Mouse (Mus musculus) MEL (cell line): ENCODE results near the gene Tpmt. TPM values are rescaled to one million over a fixed set of nuclear protein-coding genes. Genes with fewer than 3 reads are reported as not detected.

Source experiments
- DNase-seq: peaks from one replicate; pipeline ENCODE4 v3.0.0; 2011; ENCODE audit warnings: low read depth, low spot score
- H3K27ac ChIP-seq: 2 replicates; pipeline ENCODE4 v1.5.1; 2012; ENCODE audit warnings: low read depth, mild to moderate bottlenecking, control low read depth, low read length, moderate library complexity; ENCODE audit not compliant: control insufficient read depth
- H3K27me3 ChIP-seq, 2 experiments: fragments of 150-350 bp in 1 of 2; sonication (generic) in 1 of 2; 2 replicates each; pipeline ENCODE4 v1.6.1; 2012; ENCODE audit warnings: low read length in 2 of 2, mild to moderate bottlenecking in 2 of 2, improper control_type of control experiment in 1 of 2, moderate library complexity in 1 of 2; ENCODE audit not compliant: insufficient read depth in 2 of 2, control insufficient read depth in 1 of 2
- H3K36me3 ChIP-seq, 2 experiments: 2 replicates each; pipeline ENCODE4 v1.6.1; 2012 to 2014; ENCODE audit warnings: low read length in 2 of 2, improper control_type of control experiment in 1 of 2, inconsistent platforms in 1 of 2, mild to moderate bottlenecking in 1 of 2; ENCODE audit not compliant: insufficient read depth in 2 of 2, control insufficient read depth in 1 of 2
- H3K4me1 ChIP-seq, 2 experiments: fragments of 150-350 bp in 1 of 2; sonication (generic) in 1 of 2; 2 replicates each; pipeline ENCODE4 v1.6.1; 2012; ENCODE audit warnings: low read length in 2 of 2, improper control_type of control experiment in 1 of 2, mild to moderate bottlenecking in 1 of 2; ENCODE audit not compliant: insufficient read depth in 2 of 2, control insufficient read depth in 1 of 2
- H3K4me3 ChIP-seq, 2 experiments: fragments of 150-350 bp in 1 of 2; sonication (generic) in 1 of 2; 2 replicates each; pipeline ENCODE4 v1.5.1; 2012; ENCODE audit warnings: low read depth in 2 of 2, low read length in 2 of 2, mild to moderate bottlenecking in 2 of 2, moderate library complexity in 2 of 2, control low read depth in 1 of 2, improper control_type of control experiment in 1 of 2; ENCODE audit not compliant: control insufficient read depth in 1 of 2, insufficient read depth in 1 of 2
- H3K79me2 ChIP-seq: 2 replicates; pipeline ENCODE4 v1.6.1; 2012; ENCODE audit warnings: mild to moderate bottlenecking, low read length, moderate library complexity; ENCODE audit not compliant: control insufficient read depth, poor library complexity, insufficient read depth
- H3K9ac ChIP-seq: 2 replicates; pipeline ENCODE4 v1.6.1; 2012; ENCODE audit warnings: low read depth, mild to moderate bottlenecking, control low read depth, low read length, moderate library complexity; ENCODE audit not compliant: control insufficient read depth, poor library complexity, severe bottlenecking
- H3K9me3 ChIP-seq: fragments of 150-350 bp; sonication (generic); replicated peaks from 2 replicates; pipeline ENCODE4 v1.6.1; 2012; ENCODE audit warnings: mild to moderate bottlenecking, low read length, improper control_type of control experiment, moderate library complexity; ENCODE audit not compliant: insufficient read depth
- BHLHE40 ChIP-seq: IDR thresholded peaks from 2 replicates; pipeline ENCODE4 v1.6.1; 2012; ENCODE audit warnings: low read depth, mild to moderate bottlenecking, inconsistent platforms, low read length, improper control_type of control experiment, borderline replicate concordance
- CHD2 ChIP-seq: IDR thresholded peaks from 2 replicates; pipeline ENCODE4 v1.6.1; 2011; ENCODE audit warnings: low read length, improper control_type of control experiment
- EP300 ChIP-seq, 2 experiments: IDR thresholded peaks; 2 replicates each; pipeline ENCODE4 v1.6.1; 2011; ENCODE audit warnings: improper control_type of control experiment in 2 of 2, low read length in 2 of 2, low read depth in 1 of 2, mild to moderate bottlenecking in 1 of 2
- ETS1 ChIP-seq: IDR thresholded peaks from 2 replicates; pipeline ENCODE4 v1.6.1; 2012; ENCODE audit warnings: low read depth, mild to moderate bottlenecking, inconsistent platforms, low read length, improper control_type of control experiment, moderate library complexity
- GABPA ChIP-seq: IDR thresholded peaks from 2 replicates; pipeline ENCODE4 v1.6.1; 2012; ENCODE audit warnings: low read depth, mild to moderate bottlenecking, inconsistent platforms, low read length, improper control_type of control experiment, moderate library complexity
- GATA1 ChIP-seq: IDR thresholded peaks from 2 replicates; pipeline ENCODE4 v1.6.1; 2011; ENCODE audit warnings: low read depth, low read length, improper control_type of control experiment
- HCFC1 ChIP-seq: IDR thresholded peaks from 2 replicates; pipeline ENCODE4 v1.6.1; 2012; ENCODE audit warnings: low read depth, mild to moderate bottlenecking, inconsistent platforms, low read length, improper control_type of control experiment, moderate library complexity
- KAT2A ChIP-seq: conservative IDR thresholded peaks from 2 replicates; pipeline ENCODE4 v1.6.1; 2012; ENCODE audit warnings: low read depth, low read length, improper control_type of control experiment, inconsistent platforms
- MAX ChIP-seq: IDR thresholded peaks from 2 replicates; pipeline ENCODE4 v1.6.1; 2011; ENCODE audit warnings: low read length, improper control_type of control experiment
- MAZ ChIP-seq: IDR thresholded peaks from 2 replicates; pipeline ENCODE4 v1.6.1; 2012; ENCODE audit warnings: low read depth, mild to moderate bottlenecking, inconsistent platforms, low read length, improper control_type of control experiment
- MEF2A ChIP-seq: IDR thresholded peaks from 2 replicates; pipeline ENCODE4 v1.6.1; 2014; ENCODE audit warnings: low read depth, mild to moderate bottlenecking, inconsistent platforms, low read length, improper control_type of control experiment; ENCODE audit not compliant: poor library complexity, insufficient replicate concordance, severe bottlenecking; ENCODE audit errors: extremely low read depth
- MXI1 ChIP-seq: IDR thresholded peaks from 2 replicates; pipeline ENCODE4 v1.6.1; 2011; ENCODE audit warnings: mild to moderate bottlenecking, low read depth, low read length, improper control_type of control experiment
- MYB ChIP-seq: IDR thresholded peaks from 2 replicates; pipeline ENCODE4 v1.6.1; 2011; ENCODE audit warnings: mild to moderate bottlenecking, low read depth, low read length, improper control_type of control experiment
- NRF1 ChIP-seq: IDR thresholded peaks from 2 replicates; pipeline ENCODE4 v1.6.1; 2014; ENCODE audit warnings: low read depth, mild to moderate bottlenecking, inconsistent platforms, low read length, improper control_type of control experiment, moderate library complexity; ENCODE audit not compliant: poor library complexity, insufficient read depth, severe bottlenecking
- POLR2A ChIP-seq, 2 experiments: IDR thresholded peaks; 2 replicates each; pipeline ENCODE4 v1.6.1; 2011 to 2012; ENCODE audit warnings: low read length in 2 of 2, mild to moderate bottlenecking in 2 of 2, control low read depth in 1 of 2, improper control_type of control experiment in 1 of 2, low read depth in 1 of 2, moderate library complexity in 1 of 2; ENCODE audit not compliant: control insufficient read depth in 1 of 2, insufficient read depth in 1 of 2, poor library complexity in 1 of 2
- POLR2AphosphoS5 ChIP-seq: IDR thresholded peaks from 2 replicates; pipeline ENCODE4 v1.6.1; 2012; ENCODE audit warnings: low read depth, borderline replicate concordance, mild to moderate bottlenecking, inconsistent platforms, low read length, moderate library complexity, mixed read lengths
- RAD21 ChIP-seq: IDR thresholded peaks from 2 replicates; pipeline ENCODE4 v1.6.1; 2011; ENCODE audit warnings: mild to moderate bottlenecking, low read depth, low read length, improper control_type of control experiment
- SIN3A ChIP-seq: IDR thresholded peaks from 2 replicates; pipeline ENCODE4 v1.6.1; 2012; ENCODE audit warnings: low read length, improper control_type of control experiment, inconsistent platforms
- SMC3 ChIP-seq: IDR thresholded peaks from 2 replicates; pipeline ENCODE4 v1.6.1; 2011; ENCODE audit warnings: low read depth, low read length, improper control_type of control experiment
- TAL1 ChIP-seq: IDR thresholded peaks from 2 replicates; pipeline ENCODE4 v1.6.1; 2012; ENCODE audit warnings: mild to moderate bottlenecking, inconsistent platforms, low read length, moderate library complexity, mixed read lengths
- TBP ChIP-seq: IDR thresholded peaks from 2 replicates; pipeline ENCODE4 v1.8.0; 2011; ENCODE audit warnings: low read depth, low read length, improper control_type of control experiment
- TCF12 ChIP-seq: IDR thresholded peaks from 2 replicates; pipeline ENCODE4 v1.6.1; 2014; ENCODE audit warnings: low read depth, mild to moderate bottlenecking, inconsistent platforms, low read length, improper control_type of control experiment, moderate library complexity
- USF1 ChIP-seq: IDR thresholded peaks from 2 replicates; pipeline ENCODE4 v1.6.1; 2014; ENCODE audit warnings: low read depth, mild to moderate bottlenecking, inconsistent platforms, low read length, improper control_type of control experiment, moderate library complexity
- USF2 ChIP-seq, 2 experiments: IDR thresholded peaks; 2 replicates each; pipeline ENCODE4 v1.6.1; 2011 to 2012; ENCODE audit warnings: improper control_type of control experiment in 2 of 2, low read length in 2 of 2, borderline replicate concordance in 1 of 2, inconsistent platforms in 1 of 2, low read depth in 1 of 2, mild to moderate bottlenecking in 1 of 2; ENCODE audit not compliant: insufficient read depth in 1 of 2
- ZMIZ1 ChIP-seq: IDR thresholded peaks from 2 replicates; pipeline ENCODE4 v1.6.1; 2012; ENCODE audit warnings: low read depth, mild to moderate bottlenecking, inconsistent platforms, low read length, improper control_type of control experiment, moderate library complexity
- ZNF384 ChIP-seq: IDR thresholded peaks from 2 replicates; pipeline ENCODE4 v1.6.1; 2012; ENCODE audit warnings: low read depth, mild to moderate bottlenecking, inconsistent platforms, low read length, improper control_type of control experiment
- polyA plus RNA-seq, 2 experiments: library from polyadenylated mRNA; stranded (reverse) in 1 of 2; unstranded in 1 of 2; fragments of >175 nt in 1 of 2; fragments of >200 nt in 1 of 2; gene quantifications; 2 replicates each; pipeline versions ENCODE4 v1.2.1 to v1.2.4; 2012; ENCODE audit warnings: low replicate concordance in 2 of 2, low read depth in 1 of 2; ENCODE audit not compliant: insufficient read length in 2 of 2, insufficient read depth in 1 of 2, missing spikeins in 1 of 2
- total RNA-seq: library from RNA; depleted of rRNA; stranded (reverse); fragments of 300-350 nt; gene quantifications from 2 replicates; pipeline ENCODE4 v1.2.3, GENCODE M21; 2012

The Tpmt gene
- total and polyA plus RNA-seq, 3 experiments: 2.5 to 3.9 TPM; not detected in 1

GRCm38 (mm10) chr13:47063985-47064760 lies 19.6 kb upstream of the Tpmt start:
- DNase-seq: no peak
- H3K27me3 ChIP-seq: no peaks in the 10 kb centered on the region
- no peaks in the 10 kb centered on the region for H3K79me2 ChIP-seq
- H3K9me3 ChIP-seq: no peaks in the 10 kb centered on the region
- no peak overlapping the region for H3K9ac ChIP-seq
- H3K36me3 ChIP-seq: no peaks in the 10 kb centered on the region; a peak in 1 of 4 replicates
- no peak for TF ChIP-seq TBP
- no peak for TF ChIP-seq EP300 (IDR thresholded peaks at IDR 0.05; ENCODE audit: low read depth in 1 of 2, low read length in 2 of 2)
- no peak for TF ChIP-seq NRF1
- no peak for TF ChIP-seq MYB
- TF ChIP-seq BHLHE40: no peak
- TF ChIP-seq MAZ: no peak
- TF ChIP-seq MAX: no peak
- no peak for TF ChIP-seq GABPA
- TF ChIP-seq POLR2A (IDR thresholded peaks at IDR 0.05; ENCODE audit: control insufficient read depth in 1 of 2, insufficient read depth in 1 of 2, low read depth in 1 of 2, low read length in 2 of 2, poor library complexity in 1 of 2): no peak
- no peak for TF ChIP-seq USF1
- no peak for TF ChIP-seq RAD21
- TF ChIP-seq TCF12: no peak
- no peak for TF ChIP-seq MEF2A
- no peak for TF ChIP-seq ZMIZ1
- TF ChIP-seq GATA1: no peak
- H3K27ac ChIP-seq: no peak overlapping the region
- no peaks in the 10 kb centered on the region for H3K4me1 ChIP-seq
- no peak overlapping the region for H3K4me3 ChIP-seq

GRCm38 (mm10) chr13:47062756-47063155 lies 18.2 kb upstream of the Tpmt start:
- H3K36me3 ChIP-seq: no peaks in the 10 kb centered on the region; a peak in 1 of 4 replicates
- no peaks in the 10 kb centered on the region for H3K79me2 ChIP-seq
- H3K9me3 ChIP-seq: no peaks in the 10 kb centered on the region
- no peak for TF ChIP-seq USF2 (IDR thresholded peaks at IDR 0.05; ENCODE audit: borderline replicate concordance in 1 of 2, insufficient read depth in 1 of 2, low read depth in 1 of 2, low read length in 2 of 2)
- no peak for TF ChIP-seq HCFC1
- no peak for TF ChIP-seq KAT2A
- TF ChIP-seq SIN3A: no peak
- no peak for TF ChIP-seq TCF12
- no peak for TF ChIP-seq ZNF384
- no peak for TF ChIP-seq SMC3
- TF ChIP-seq POLR2AphosphoS5: no peak
- no peak for TF ChIP-seq GABPA
- TF ChIP-seq MXI1: no peak
- TF ChIP-seq CHD2: no peak
- no peak for TF ChIP-seq TAL1
- no peak for TF ChIP-seq ETS1
- no peak for TF ChIP-seq EP300 (IDR thresholded peaks at IDR 0.05; ENCODE audit: low read depth in 1 of 2, low read length in 2 of 2)
- H3K9ac ChIP-seq: no peak overlapping the region
- no peak overlapping the region for H3K4me3 ChIP-seq
- no peaks in the 10 kb centered on the region for H3K27me3 ChIP-seq
- DNase-seq: no peak
- no peak overlapping the region for H3K27ac ChIP-seq
- no peaks in the 10 kb centered on the region for H3K4me1 ChIP-seq
